In genomic region chr14:75269531-75269930, GRCm38 (mm10) we compare ENCODE assay signal across 27 mouse cellular contexts. TPM values are rescaled to one million over a fixed set of nuclear protein-coding genes. Genes with fewer than 3 reads are reported as not detected.
DNase-seq lines count a peak whose midpoint lies in the region; TF ChIP-seq lines count a peak whose summit lies in the region.
"Had no signal": no experiment of that assay in that cellular context is flagged by ENCODE, and none has a peak within 500 bp of the region (broad histone marks: within the 10 kb centered on the region; RNA-seq: fewer than 3 reads in every experiment).

No protein-coding gene starts in this region.

- H3K27ac ChIP-seq in embryonic facial prominence, embryonic 10.5 days (replicated peaks): no peak overlapping the region
- no peak overlapping the region for H3K27ac ChIP-seq in left cerebral cortex, adult 2 months
- H3K27ac ChIP-seq: embryonic facial prominence, embryonic 12.5 days; forebrain, embryonic 13.5 days; forebrain, embryonic 15.5 days had no signal

- DNase-seq in 416B (ENCODE audit: low read depth): peak; percentile 19
- peak; percentile 85 for DNase-seq in adrenal gland, adult 2 months
- DNase-seq in adrenal gland, postnatal 10 days: peak; percentile 64
- DNase-seq in adrenal gland, postnatal 25 days: peak; percentile 56
- DNase-seq in embryonic facial prominence, embryonic 10.5 days (ENCODE audit: low spot score): no peak
- no peak for DNase-seq in urinary bladder, adult 2 months (ENCODE audit: low spot score)
- DNase-seq in left cerebral cortex, adult 2 months (ENCODE audit: extremely low spot score in 1 of 2, low spot score in 2 of 2): no peak
- no peak for DNase-seq in ovary, postnatal 14 days (ENCODE audit: low spot score)
- DNase-seq: B cell, adult 2 months; cerebellum, adult 11-12 months; cerebellum, adult 2 months; cerebellum, adult 9-10 months; cerebellum, postnatal 25 days; embryo, embryonic 11 days; forebrain, postnatal 0 days had no signal

- no peaks in the 10 kb centered on the region for H3K36me3 ChIP-seq in embryonic facial prominence, embryonic 10.5 days (replicated peaks)
- H3K36me3 ChIP-seq: embryonic facial prominence, embryonic 12.5 days; forebrain, embryonic 15.5 days; G1E had no signal

- no peaks in the 10 kb centered on the region for H3K4me1 ChIP-seq in embryonic facial prominence, embryonic 10.5 days
- H3K4me1 ChIP-seq: embryonic facial prominence, embryonic 12.5 days; forebrain, embryonic 13.5 days; forebrain, embryonic 15.5 days had no signal

- no peaks in the 10 kb centered on the region for H3K27me3 ChIP-seq in embryonic facial prominence, embryonic 10.5 days (replicated peaks; ENCODE audit: low read depth, poor library complexity, severe bottlenecking)
- H3K27me3 ChIP-seq: embryonic facial prominence, embryonic 12.5 days; forebrain, embryonic 13.5 days; forebrain, embryonic 15.5 days had no signal

- no peak overlapping the region for H3K4me3 ChIP-seq in embryonic facial prominence, embryonic 10.5 days
- no peak overlapping the region for H3K4me3 ChIP-seq in left cerebral cortex, adult 2 months
- H3K4me3 ChIP-seq: embryonic facial prominence, embryonic 12.5 days; forebrain, embryonic 13.5 days; forebrain, embryonic 15.5 days had no signal

- TF ChIP-seq CTCF in left cerebral cortex, adult 2 months (IDR thresholded peaks at IDR 0.05): no peak

- 87% methylated on average over 5 of the region's 5 CpGs for WGBS in embryonic facial prominence, embryonic 10.5 days

- no peaks in the 10 kb centered on the region for H3K9me3 ChIP-seq in embryonic facial prominence, embryonic 10.5 days
- H3K9me3 ChIP-seq: embryonic facial prominence, embryonic 12.5 days; forebrain, embryonic 13.5 days; forebrain, embryonic 15.5 days; G1E had no signal

- intact Hi-C loops in left cerebral cortex, adult 2 months (cut with DNase I): no loop called here

RNA-seq across cellular contexts. Expression of gene Zc3h13, which starts 14.6 kb away (rescaled TPM):
- total RNA-seq in adrenal gland, adult 2 months (2021): 10 to 100 TPM; 27.5 to 32.2 TPM
- 8.0 and 10.5 TPM in 2 replicates for polyA plus RNA-seq in adrenal gland, adult 2 months (2012; rRNA removed)
- 10 to 100 TPM; 24.8 to 29.4 TPM for total RNA-seq in adrenal gland, postnatal 10 days (2021)
- 24.9 and 36.6 TPM in 2 replicates for total RNA-seq in adrenal gland, postnatal 25 days (2021)
- polyA plus RNA-seq in embryonic facial prominence, embryonic 10.5 days (2016; fragmentation: Nextera tagmentation; extraction: Ambion mirVana): 37.1 and 40.9 TPM in 2 replicates
- 16.2 and 21.7 TPM in 2 replicates for polyA plus RNA-seq in urinary bladder, adult 2 months (2012; rRNA removed)
- 10 to 100 TPM; 65.5 to 66.9 TPM for total RNA-seq in left cerebral cortex, adult 2 months (2021)

RNA-seq across cellular contexts. Expression of gene Cpb2, which starts 27.4 kb away (rescaled TPM):
- 1 to 10 TPM in 1 of 2 experiments, not detected in 1; 1.3 TPM for total RNA-seq in adrenal gland, adult 2 months (2021)
- not detected in 2 replicates for polyA plus RNA-seq in adrenal gland, adult 2 months (2012; rRNA removed)
- total RNA-seq in adrenal gland, postnatal 10 days (2021): 10 to 100 TPM; 21.6 to 49.2 TPM
- 3.8 TPM in 1 of 2 replicates, not detected in the other for total RNA-seq in adrenal gland, postnatal 25 days (2021)
- polyA plus RNA-seq in embryonic facial prominence, embryonic 10.5 days (2016; fragmentation: Nextera tagmentation; extraction: Ambion mirVana): not detected in 2 replicates
- polyA plus RNA-seq in urinary bladder, adult 2 months (2012; rRNA removed): 0.15 and 0.22 TPM in 2 replicates
- not detected for total RNA-seq in left cerebral cortex, adult 2 months (2021)
- total RNA-seq: CH12.LX; forebrain, postnatal 0 days; G1E; gastrocnemius, adult 18-20 months had no signal
- polyA plus RNA-seq: activated CD4-positive, CD25-positive, alpha-beta regulatory T cell, adult 4 months; CD4-positive, CD25-positive, alpha-beta regulatory T cell, adult 4 months; cerebellum, adult 2 months; cortical plate, adult 2 months; embryonic facial prominence, embryonic 14.5 days; forebrain, embryonic 11.5 days; forebrain, embryonic 15.5 days; forebrain, postnatal 0 days; G1E; Patski had no signal

Comparison
In these comparisons a context has a peak if more than half of its experiments do, and no peak if none do; other contexts are left out.
1. DNase-seq: peak in 416B (single experiment), adrenal gland, adult 2 months (single experiment), adrenal gland, postnatal 10 days (single experiment) and adrenal gland, postnatal 25 days (single experiment); none in embryonic facial prominence, embryonic 10.5 days (single experiment), urinary bladder, adult 2 months (single experiment), left cerebral cortex, adult 2 months (0 of 2) and ovary, postnatal 14 days (single experiment).